ENCODE assay signal across 26 mouse cellular contexts in genomic region chrX:111518206-111518605, GRCm38 (mm10).
"Had no signal": no experiment of that assay in that cellular context is flagged by ENCODE, and none has a peak within 500 bp of the region (broad histone marks: within the 10 kb centered on the region; RNA-seq: fewer than 3 reads in every experiment).

No protein-coding gene starts in this region.

- H3K9ac ChIP-seq: kidney, embryonic 15.5 days; limb, embryonic 13.5 days; liver, embryonic 12.5 days; liver, embryonic 15.5 days; lung, embryonic 15.5 days; neural tube, embryonic 12.5 days; neural tube, embryonic 15.5 days had no signal

- DNase-seq: kidney, adult 8-10 months; kidney, postnatal 10 days; kidney, postnatal 36 days; layer of hippocampus, postnatal 36 days; liver; lung, adult 18-20 months; lung, postnatal 10 days; lung, postnatal 36 days; midbrain, embryonic 14.5 days; right cerebral cortex, adult 18-20 months; right cerebral cortex, postnatal 14 days; right cerebral cortex, postnatal 4 days; thymus, adult 2 months; thymus, postnatal 25 days had no signal

- ATAC-seq: liver, embryonic 12.5 days had no signal

- H3K36me3 ChIP-seq: kidney, embryonic 15.5 days; limb, embryonic 10.5 days; limb, embryonic 13.5 days; liver, embryonic 12.5 days; liver, embryonic 15.5 days; lung, embryonic 15.5 days; neural tube, embryonic 12.5 days; neural tube, embryonic 15.5 days had no signal

- H3K4me2 ChIP-seq: kidney, embryonic 15.5 days; limb, embryonic 13.5 days; liver, embryonic 12.5 days; liver, embryonic 15.5 days; lung, embryonic 15.5 days; midbrain, embryonic 11.5 days; neural tube, embryonic 12.5 days; neural tube, embryonic 15.5 days had no signal

- H3K4me1 ChIP-seq: kidney, embryonic 15.5 days; limb, embryonic 10.5 days; limb, embryonic 13.5 days; liver, embryonic 12.5 days; liver, embryonic 15.5 days; lung, embryonic 15.5 days; megakaryocyte, embryonic 14.5 days; neural tube, embryonic 12.5 days; neural tube, embryonic 15.5 days had no signal

- H3K27ac ChIP-seq: kidney, embryonic 15.5 days; left cerebral cortex, adult 2 months; limb, embryonic 10.5 days; limb, embryonic 13.5 days; liver, embryonic 12.5 days; liver, embryonic 15.5 days; lung, embryonic 15.5 days; neural tube, embryonic 12.5 days; neural tube, embryonic 15.5 days; stomach, postnatal 0 days had no signal

- H3K4me3 ChIP-seq: kidney, embryonic 15.5 days; left cerebral cortex, adult 2 months; limb, embryonic 10.5 days; limb, embryonic 13.5 days; liver, embryonic 12.5 days; liver, embryonic 15.5 days; lung, embryonic 15.5 days; megakaryocyte, embryonic 14.5 days; neural tube, embryonic 12.5 days; neural tube, embryonic 15.5 days had no signal

- H3K9me3 ChIP-seq: kidney, embryonic 15.5 days; limb, embryonic 10.5 days; limb, embryonic 13.5 days; liver, embryonic 12.5 days; liver, embryonic 15.5 days; lung, embryonic 15.5 days; megakaryocyte, embryonic 14.5 days; neural tube, embryonic 12.5 days; neural tube, embryonic 15.5 days had no signal

- H3K27me3 ChIP-seq: kidney, embryonic 15.5 days; limb, embryonic 13.5 days; liver, embryonic 12.5 days; liver, embryonic 15.5 days; lung, embryonic 15.5 days; megakaryocyte, embryonic 14.5 days; neural tube, embryonic 12.5 days; neural tube, embryonic 15.5 days had no signal
